Mouse (Mus musculus) kidney, adult 2 months (tissue): Measurements from ENCODE around the gene Gli3. TPM values are rescaled to one million over a fixed set of nuclear protein-coding genes. Genes with fewer than 3 reads are reported as not detected.
A peak's percentile ranks its signal among the peaks of the same experiment; 100 is the strongest.

Source experiments
- DNase-seq: peaks from one replicate; pipeline ENCODE4 v3.0.0; 2021
- H3K27ac ChIP-seq: fragments of 200-500 bp; 2 replicates; pipeline ENCODE4 v1.5.1; 2012; ENCODE audit warnings: low read depth, low read length, control low read depth, inconsistent platforms; ENCODE audit not compliant: insufficient read depth
- H3K27me3 ChIP-seq: fragments of 200-500 bp; replicated peaks from 2 replicates; pipeline ENCODE4 v1.6.1; 2012; ENCODE audit warnings: mild to moderate bottlenecking, moderate library complexity, low read length, inconsistent platforms; ENCODE audit not compliant: control insufficient read depth, insufficient read depth
- H3K36me3 ChIP-seq: fragments of 200-500 bp; 2 replicates; pipeline ENCODE4 v1.6.1; 2012; ENCODE audit warnings: mild to moderate bottlenecking, moderate library complexity, low read length, inconsistent platforms; ENCODE audit not compliant: control insufficient read depth, insufficient read depth
- H3K4me1 ChIP-seq: fragments of 200-500 bp; 2 replicates; pipeline ENCODE4 v1.6.1; 2011; ENCODE audit warnings: low read length; ENCODE audit not compliant: control insufficient read depth, insufficient read depth
- H3K4me3 ChIP-seq: fragments of 200-500 bp; 2 replicates; pipeline ENCODE4 v1.5.1; 2011; ENCODE audit warnings: mild to moderate bottlenecking, low read depth, low read length, control low read depth; ENCODE audit not compliant: insufficient read depth
- CTCF ChIP-seq: fragments of 200-500 bp; conservative IDR thresholded peaks from 2 replicates; pipeline ENCODE4 v1.5.1; 2011; ENCODE audit warnings: low read depth, mild to moderate bottlenecking, control low read depth, low read length, moderate library complexity, mixed read lengths; ENCODE audit not compliant: insufficient read depth, insufficient read length
- POLR2A ChIP-seq: fragments of 200-500 bp; IDR thresholded peaks from one replicate; pipeline ENCODE4 v1.6.1; 2011; ENCODE audit warnings: low read depth, low read length, control low read depth
- WGBS: fragments of 180-500 bp; shearing (Covaris S2); methylation state at CpG from one replicate; pipeline ENCODE4 v1.1.7; 2018; 5-methylcytosine and 5-hydroxymethylcytosine counted together
- polyA plus RNA-seq: library from polyadenylated mRNA; depleted of rRNA; stranded (reverse); fragments of >200 nt; gene quantifications from 2 replicates; pipeline ENCODE4 v1.2.3, GENCODE M21; 2012

Gene Gli3
- polyA plus RNA-seq, 1 experiment, result 0.99 TPM

DNA sequence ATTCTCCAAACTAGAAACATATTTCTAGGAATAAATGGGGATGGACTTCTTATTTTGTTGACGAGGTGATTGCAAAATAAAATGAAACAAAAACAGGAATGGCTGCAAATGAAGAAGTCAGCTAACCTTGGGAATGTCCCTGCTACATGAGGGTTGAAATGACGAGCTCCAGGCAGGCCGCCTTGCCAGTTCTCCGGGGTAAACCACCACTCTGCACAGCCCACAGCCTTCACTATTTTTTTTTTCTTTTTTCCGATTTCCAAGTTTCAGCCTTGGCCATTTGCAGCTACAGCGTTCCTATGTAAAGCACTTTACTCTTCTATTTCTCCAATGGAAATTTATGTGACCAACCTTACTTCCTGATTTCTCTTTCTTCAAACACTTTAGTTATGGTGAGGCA lies 236.1 kb downstream of the Gli3 start:
- Histone ChIP-seq H3K4me3 (no peak overlapping the region), H3K36me3 (no peaks in the 10 kb centered on the region), H3K4me1 (no peaks in the 10 kb centered on the region), H3K27ac (no peak overlapping the region), H3K27me3 (no peaks in the 10 kb centered on the region)
- DNase-seq, result no peak
- 91% methylated on average over 6 of the region's 6 CpGs for WGBS
- TF ChIP-seq CTCF (no peak), POLR2A (no peak)

GRCm38 (mm10) chr13:15704669-15705068 lies 241.6 kb downstream of the Gli3 start:
- no peak for DNase-seq
- WGBS, result 79% methylated on average over 8 of the region's 8 CpGs
- no peaks in the 10 kb centered on the region for H3K4me1 ChIP-seq
- no peak overlapping the region for H3K27ac ChIP-seq
- no peak overlapping the region for H3K4me3 ChIP-seq
- H3K27me3 ChIP-seq, result no peaks in the 10 kb centered on the region
- H3K36me3 ChIP-seq, result no peaks in the 10 kb centered on the region
- TF ChIP-seq POLR2A (no peak), CTCF (no peak)

DNA sequence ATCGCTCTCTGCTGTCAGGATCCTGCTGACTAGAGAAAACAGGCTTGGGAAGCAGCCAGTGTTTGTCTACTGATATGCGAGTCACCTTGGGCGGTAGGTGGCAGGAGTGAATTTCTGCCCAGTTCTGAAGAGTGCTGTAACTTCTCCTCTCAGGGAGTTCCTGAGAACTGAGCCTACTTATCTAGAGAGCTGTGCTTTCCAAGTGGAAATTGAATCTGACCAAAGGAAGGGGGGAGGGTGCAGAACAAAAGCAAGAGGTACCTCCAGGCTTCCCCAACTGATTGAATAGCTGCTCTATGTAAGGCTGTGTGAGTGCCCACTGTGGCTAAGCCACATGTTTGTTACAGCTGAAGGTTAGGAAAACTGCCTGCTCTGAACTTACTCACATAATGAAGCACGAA lies 244.4 kb downstream of the Gli3 start:
- TF ChIP-seq CTCF, result 0 out of 2 replicates have a peak, but pooled peaks have one; percentile 11
- TF ChIP-seq POLR2A, result no peak
- H3K4me3 ChIP-seq, result no peak overlapping the region
- H3K27ac ChIP-seq, result no peak overlapping the region
- 52% methylated on average over 4 of the region's 4 CpGs for WGBS
- no peaks in the 10 kb centered on the region for H3K36me3 ChIP-seq
- H3K27me3 ChIP-seq, result no peaks in the 10 kb centered on the region
- DNase-seq, result peak; percentile 50
- H3K4me1 ChIP-seq, result no peaks in the 10 kb centered on the region

DNA sequence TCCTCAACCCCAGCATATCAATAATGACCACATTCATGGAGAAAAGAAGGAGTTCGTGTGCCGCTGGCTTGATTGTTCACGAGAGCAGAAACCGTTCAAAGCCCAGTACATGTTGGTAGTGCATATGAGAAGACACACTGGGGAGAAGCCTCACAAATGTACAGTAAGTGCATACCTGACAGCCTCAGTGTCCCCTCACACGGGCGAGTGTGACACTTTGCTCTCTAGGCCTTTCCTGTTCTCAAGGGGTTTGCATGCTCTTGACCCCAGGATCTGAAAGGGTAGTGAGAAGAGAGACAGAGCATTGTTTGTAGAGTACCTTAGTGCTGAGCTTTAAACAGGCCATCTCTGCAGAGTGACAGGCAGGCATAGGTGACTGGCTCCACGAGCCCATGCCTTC lies 250.5 kb downstream of the Gli3 start:
- Histone ChIP-seq H3K36me3 (no peaks in the 10 kb centered on the region), H3K27ac (no peak overlapping the region), H3K4me1 (no peaks in the 10 kb centered on the region), H3K4me3 (no peak overlapping the region), H3K27me3 (no peaks in the 10 kb centered on the region)
- 95% methylated on average over 7 of the region's 7 CpGs for WGBS
- no peak for DNase-seq
- TF ChIP-seq CTCF (no peak), POLR2A (no peak)

DNA sequence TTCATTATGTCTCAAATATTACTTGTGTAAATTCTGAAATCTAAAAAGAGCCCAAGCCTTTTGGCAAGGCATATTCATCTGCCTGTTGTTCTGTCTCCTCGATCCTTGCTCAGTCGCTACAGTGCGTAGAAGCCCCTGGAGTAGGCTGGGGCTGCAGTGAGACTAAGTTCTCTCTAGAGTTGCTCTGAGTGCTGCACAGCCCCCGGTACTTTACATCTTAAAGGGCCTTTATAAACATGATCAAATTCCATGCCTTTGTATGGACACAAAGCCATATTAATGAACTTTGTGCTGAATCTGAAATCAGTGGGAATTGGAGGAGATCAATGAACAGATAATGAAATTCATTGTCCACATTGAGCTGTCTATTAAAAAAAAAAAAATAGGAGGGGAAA lies 251.3 kb downstream of the Gli3 start:
- TF ChIP-seq POLR2A (no peak), CTCF (no peak)
- WGBS, result 93% methylated on average over 4 of the region's 4 CpGs
- no peak for DNase-seq

GRCm38 (mm10) chr13:15714726-15715437 lies 251.8 kb downstream of the Gli3 start:
- Histone ChIP-seq H3K36me3 (no peaks in the 10 kb centered on the region), H3K27ac (no peak overlapping the region), H3K4me3 (no peak overlapping the region), H3K4me1 (no peaks in the 10 kb centered on the region), H3K27me3 (no peaks in the 10 kb centered on the region)
- 55% methylated on average over 8 of the region's 8 CpGs for WGBS
- TF ChIP-seq CTCF (peak; percentile 25; the same call in 1 of the 2 replicates), POLR2A (no peak)
- peak; percentile 43 for DNase-seq

More for the DNA sequence above, 251.3 kb downstream of the Gli3 start:
- H3K4me1 ChIP-seq, result no peaks in the 10 kb centered on the region
- H3K27ac ChIP-seq, result no peak overlapping the region
- no peaks in the 10 kb centered on the region for H3K27me3 ChIP-seq
- H3K4me3 ChIP-seq, result no peak overlapping the region
- H3K36me3 ChIP-seq, result no peaks in the 10 kb centered on the region

GRCm38 (mm10) chr13:15721446-15721845 lies 258.4 kb downstream of the Gli3 start:
- TF ChIP-seq POLR2A, result no peak
- no peak for TF ChIP-seq CTCF
- Histone ChIP-seq H3K27me3 (no peaks in the 10 kb centered on the region), H3K36me3 (no peaks in the 10 kb centered on the region), H3K4me3 (no peak overlapping the region), H3K27ac (no peak overlapping the region), H3K4me1 (no peaks in the 10 kb centered on the region)
- 77% methylated on average over 1 of the region's 1 CpGs for WGBS
- DNase-seq, result no peak

- Histone ChIP-seq H3K36me3 (no peaks in the 10 kb centered on the region), H3K4me3 (no peak overlapping the region), H3K4me1 (no peaks in the 10 kb centered on the region), H3K27ac (no peak overlapping the region), H3K27me3 (no peaks in the 10 kb centered on the region)
- 82% methylated on average over 1 of the region's 1 CpGs for WGBS
- TF ChIP-seq POLR2A, result no peak
- TF ChIP-seq CTCF, result no peak
- DNase-seq, result no peak
Observed at GRCm38 (mm10) chr13:15722766-15723379, 259.8 kb downstream of the Gli3 start.
